Mouse (Mus musculus): ENCODE measurements around the gene Pnkp.

The Pnkp gene

DNA sequence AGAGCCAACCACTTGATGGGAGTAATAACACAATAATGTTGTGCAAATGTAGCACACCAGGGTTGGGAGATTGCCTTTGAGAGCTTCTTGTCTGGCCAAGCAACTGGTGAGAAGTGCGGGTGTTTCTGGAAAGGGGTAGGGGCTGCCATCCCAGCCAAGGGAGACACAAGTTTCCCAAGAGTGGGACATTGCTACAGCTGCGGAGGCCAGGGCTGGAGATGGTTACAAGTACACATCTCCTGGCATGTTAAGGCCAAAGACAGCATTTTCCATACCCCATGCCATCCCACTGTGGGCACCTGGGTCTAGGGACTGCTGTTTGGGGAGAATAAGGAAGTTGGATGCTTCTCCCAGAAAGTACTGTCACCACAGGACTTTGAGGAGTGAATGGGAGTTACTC, 3.9 kb upstream of the Pnkp start:
- no peak for DNase-seq (ENCODE audit: low spot score)

DNA sequence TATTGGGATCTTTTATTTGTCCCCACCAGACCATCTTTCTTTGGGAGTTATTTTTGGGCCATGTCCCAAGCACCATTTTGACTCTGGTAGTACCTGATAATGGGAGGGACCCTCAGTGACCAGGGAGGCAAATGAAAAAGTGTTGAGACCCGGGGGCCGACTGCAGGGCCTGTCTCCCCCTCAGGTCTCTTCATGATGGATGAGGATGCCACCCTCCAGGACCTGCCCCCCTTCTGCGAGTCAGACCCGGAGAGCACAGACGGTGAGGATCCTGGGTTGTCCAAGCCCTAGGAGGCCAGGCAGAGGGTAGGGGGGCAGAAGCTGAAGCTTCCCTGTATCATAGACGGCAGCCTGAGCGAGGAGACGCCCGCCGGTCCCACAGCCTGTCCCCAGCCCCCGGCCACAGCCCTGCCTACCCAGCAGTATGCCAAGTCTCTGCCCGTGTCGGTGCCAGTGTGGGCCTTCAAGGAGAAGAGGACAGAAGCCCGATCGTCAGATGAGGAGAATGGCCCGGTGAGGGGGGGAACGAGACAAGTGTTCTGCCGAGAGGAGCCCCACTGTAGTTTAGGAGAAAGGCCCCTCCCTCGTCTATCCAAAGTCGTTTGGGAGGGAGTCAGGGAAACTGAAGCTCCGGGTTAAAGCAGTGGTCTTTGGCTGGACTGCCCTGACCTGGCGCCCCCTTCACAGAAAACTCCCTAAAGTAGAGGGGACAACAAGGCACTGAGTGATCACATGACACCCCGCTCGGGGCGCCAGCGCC, 3.2 kb upstream of the Pnkp start:
- no peak for DNase-seq (ENCODE audit: low spot score)

DNA sequence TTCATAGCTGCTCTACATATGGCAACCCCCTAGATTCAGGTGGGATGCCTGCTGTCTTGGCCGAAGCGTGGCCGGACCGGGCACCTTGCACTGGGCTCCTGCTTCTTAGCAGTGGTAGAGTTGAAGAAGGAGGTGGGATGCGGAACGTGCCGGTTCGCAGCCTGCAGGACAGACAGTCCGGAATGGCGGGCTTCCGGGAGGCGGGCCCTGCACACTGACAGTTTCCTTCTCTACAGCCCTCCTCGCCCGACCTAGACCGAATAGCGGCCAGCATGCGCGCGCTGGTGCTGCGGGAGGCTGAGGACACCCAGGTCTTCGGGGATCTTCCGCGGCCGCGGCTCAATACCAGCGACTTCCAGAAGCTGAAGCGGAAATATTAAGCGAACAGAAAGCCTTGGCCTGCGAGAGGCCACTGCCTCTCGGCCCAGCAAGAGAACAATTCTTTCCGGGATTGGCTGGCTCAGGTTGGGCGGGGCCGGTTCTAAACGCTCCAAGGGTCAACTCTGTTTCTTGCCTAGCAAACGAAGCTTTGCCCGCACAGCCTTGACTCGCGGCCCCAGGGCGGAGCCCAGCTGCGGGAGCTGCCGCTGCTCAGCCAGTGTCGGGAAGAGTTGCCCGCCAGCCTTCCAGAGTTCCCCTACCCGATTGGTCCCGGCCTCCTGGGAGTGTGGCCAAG, 2.4 kb upstream of the Pnkp start:
- DNase-seq (ENCODE audit: low spot score) = peak; percentile 87

DNA sequence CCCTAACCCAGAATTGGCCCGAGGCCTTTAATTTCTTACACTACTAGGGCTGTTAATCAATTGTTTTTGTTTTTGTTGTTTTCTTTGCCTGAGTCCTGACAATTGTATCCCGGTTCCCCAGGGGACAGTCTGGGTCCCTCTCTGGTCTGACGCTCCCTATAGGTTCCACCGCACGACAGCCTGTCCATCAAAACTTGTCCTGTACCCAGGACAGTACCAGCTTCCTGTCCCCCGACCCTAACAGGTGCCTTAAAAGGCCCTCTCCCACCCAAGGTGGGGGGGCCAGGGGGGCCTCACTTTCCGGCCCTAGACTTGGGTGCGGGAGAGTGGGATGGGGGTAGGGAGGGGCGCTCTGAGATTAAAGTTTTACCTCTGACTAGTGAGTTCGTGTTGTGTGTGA, 1.9 kb upstream of the Pnkp start:
- DNase-seq (ENCODE audit: low spot score) = no peak

DNA sequence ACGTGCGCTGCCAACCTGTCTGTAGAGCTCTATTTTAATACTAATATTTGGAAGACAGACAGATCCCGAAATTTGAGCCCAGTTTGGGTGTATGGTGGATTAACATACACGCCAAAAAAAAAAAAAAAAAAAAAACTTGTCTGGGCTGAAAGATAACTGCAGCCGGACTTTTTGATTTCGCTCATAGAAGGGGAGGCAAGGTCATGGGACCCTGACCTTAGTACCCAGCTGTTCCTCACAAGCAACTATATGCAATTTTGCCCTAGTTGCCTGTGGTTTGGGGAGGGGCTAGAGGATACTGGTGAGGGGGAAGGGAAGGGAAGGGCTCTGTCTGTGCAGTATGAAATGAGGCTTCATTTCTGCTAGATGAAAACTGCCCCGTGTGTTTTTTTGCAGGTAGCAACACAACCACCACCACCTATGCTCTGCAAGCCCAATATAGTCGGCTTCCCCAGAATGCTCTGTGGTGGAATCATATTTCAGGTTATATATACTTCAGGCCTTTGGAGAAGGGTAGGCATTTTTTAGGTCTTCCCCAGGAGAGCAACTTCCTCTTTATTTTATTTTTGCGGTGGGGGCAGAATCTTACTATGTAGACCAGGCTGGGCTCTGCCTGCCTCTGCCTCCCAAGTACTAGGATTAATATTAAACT, 548 bp upstream of the Pnkp start:
- DNase-seq (ENCODE audit: low spot score) = no peak

DNA sequence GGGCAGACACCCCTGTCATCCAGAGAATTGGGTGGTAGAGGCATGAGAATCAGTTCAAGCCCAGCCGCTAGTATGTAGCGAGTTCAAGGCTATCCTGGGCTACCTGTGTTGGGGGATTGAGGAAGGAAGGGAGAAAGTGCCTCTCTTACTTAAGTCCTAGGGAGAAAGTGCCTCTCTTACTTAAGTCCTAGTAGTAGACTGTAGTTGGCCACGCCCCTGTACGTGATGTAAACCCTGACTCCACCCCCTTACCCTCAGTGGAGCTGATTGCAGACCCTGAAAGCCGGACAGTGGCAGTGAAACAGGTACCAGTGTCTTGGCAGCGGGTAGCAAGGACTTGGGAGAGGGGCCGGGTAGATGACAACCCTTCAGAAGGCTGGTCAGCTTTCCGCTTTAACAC, 966 bp downstream of the Pnkp start:
- DNase-seq (ENCODE audit: low spot score) = peak; percentile 58

DNA sequence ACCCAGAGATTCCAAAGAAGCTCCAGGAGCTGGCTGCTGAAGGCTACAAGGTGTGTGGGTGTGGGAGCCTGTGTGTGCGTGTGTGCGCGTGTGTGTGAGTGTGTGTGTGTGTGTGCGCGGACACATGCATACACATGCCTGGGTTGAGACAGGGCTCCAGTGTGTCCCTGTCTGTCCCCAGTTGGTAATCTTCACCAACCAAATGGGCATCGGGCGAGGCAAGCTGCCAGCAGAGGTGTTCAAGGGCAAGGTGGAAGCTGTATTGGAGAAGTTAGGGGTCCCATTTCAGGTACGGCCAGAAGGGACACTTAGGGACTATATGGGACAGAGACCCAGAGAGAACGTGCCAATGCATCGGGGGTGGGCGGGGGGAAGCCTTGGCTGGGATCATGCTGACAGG, 3.0 kb downstream of the Pnkp start:
- DNase-seq (ENCODE audit: low spot score) = no peak

DNA sequence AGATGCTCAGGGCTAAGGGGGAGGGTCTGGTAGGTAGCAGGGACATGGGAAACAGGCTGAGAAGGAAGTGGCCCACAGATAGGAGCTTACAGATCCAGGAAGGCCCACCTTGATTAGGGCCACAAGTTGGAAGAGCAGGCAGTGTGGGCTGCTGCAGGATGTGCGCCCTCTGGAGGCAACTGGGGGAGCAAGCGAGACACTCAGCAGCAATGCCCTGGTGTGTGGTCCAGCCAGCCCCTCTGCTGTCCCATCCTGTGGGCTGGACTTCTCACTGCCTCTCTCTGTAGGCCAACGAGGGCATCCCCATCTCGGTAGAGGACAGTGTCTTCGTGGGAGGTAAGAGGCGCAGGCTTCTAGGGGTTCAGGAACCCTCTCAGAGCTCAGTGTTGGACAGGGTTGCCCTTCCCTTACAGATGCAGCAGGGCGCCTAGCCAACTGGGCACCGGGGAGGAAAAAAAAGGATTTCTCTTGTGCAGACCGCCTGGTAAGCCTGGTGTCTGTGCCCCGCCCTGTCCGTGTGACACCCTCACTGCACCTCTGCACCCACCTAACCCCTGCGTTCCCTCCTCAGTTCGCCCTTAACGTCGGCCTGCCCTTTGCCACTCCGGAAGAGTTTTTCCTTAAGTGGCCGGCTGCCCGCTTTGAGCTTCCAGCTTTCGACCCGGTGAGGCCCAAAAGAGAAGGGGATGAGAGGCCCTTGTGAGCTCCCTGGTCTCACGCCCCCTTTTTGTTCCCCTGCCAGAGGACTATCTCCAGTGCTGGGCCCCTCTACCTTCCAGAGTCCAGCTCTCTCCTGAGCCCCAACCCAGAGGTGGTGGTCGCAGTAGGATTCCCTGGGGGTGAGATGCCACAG, 3.9 kb downstream of the Pnkp start:
- peak; percentile 84 for DNase-seq (ENCODE audit: low spot score)

DNA sequence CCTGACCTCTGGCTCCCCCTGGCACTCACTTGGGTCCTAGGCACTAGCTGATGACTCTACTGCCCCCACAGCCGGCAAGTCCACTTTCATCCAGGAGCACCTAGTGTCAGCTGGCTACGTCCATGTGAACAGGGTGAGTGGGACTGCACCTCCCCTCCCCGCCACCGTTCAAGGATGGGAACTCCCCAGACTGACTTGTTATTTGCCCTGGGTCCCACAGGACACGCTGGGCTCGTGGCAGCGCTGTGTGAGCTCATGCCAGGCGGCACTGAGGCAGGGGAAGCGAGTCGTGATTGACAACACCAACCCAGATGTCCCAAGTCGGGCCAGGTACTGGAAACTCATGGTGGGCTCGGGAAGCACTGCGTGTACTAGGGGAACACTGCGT, 4.5 kb downstream of the Pnkp start:
- no peak for DNase-seq (ENCODE audit: low spot score)

DNA sequence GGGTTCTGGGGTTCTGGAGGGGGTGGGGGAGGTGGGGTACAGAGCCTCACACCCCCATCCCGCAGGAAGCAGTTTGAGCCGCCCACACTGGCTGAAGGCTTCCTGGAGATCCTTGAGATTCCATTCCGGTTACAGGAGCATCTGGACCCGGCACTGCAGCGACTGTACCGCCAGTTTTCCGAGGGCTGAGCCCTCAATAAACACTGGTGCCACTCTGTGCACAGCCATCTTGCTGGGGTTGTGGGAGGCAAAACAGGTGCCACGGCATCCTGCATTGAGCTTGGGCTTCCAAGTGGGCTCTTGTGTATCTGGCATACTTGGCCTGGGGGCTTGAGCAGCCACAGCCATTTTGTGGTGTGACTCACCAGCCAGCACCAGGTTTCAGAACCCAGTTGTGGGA, 5.5 kb downstream of the Pnkp start:
- DNase-seq (ENCODE audit: low spot score) = no peak

DNA sequence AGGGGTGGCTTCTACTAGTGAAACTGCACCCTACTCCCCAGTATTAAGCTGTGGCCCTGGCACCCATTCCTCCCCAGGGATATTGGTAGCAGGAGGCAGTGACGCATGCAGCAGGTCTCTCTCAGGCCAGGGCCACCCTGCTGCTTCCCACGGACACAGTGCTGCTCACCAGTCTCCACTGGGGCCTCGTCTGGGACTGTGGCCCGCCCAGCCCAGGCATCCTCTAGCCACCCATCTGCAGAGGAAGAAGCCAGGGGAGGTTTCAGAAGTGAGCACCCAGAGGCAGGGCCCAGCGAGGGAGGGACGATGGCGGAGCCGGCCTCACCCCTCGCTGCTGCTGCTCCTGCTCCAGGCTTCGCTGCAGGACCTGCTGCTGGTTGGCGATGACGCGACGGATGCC, 6.3 kb downstream of the Pnkp start:
- no peak for DNase-seq (ENCODE audit: low spot score)

DNA sequence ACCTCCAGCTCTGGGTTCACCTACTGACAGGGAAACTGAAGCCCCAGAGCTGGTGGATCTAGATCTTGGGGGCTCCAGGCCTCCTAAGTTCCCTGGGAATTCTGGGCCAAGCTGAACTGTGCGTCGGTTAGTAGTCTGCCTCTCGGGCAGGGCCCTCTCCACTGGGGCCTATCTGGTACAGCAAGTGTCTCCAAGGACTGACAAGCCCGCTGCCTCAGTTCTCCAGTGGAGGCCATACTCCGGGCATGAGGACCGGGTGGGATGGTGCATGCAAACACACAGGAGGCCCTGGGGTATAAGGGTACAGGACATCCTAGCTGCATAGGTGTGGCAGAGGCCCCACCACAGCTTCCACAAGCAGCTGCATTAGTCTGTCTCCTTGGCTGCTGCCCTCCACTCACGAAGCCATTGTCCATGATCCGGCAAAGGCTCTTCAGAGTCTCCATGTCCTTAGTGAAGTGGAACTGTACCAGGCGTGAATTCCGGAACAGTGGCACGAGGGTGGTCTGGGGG, 7.1 kb downstream of the Pnkp start:
- no peak for DNase-seq (ENCODE audit: low spot score)

DNA sequence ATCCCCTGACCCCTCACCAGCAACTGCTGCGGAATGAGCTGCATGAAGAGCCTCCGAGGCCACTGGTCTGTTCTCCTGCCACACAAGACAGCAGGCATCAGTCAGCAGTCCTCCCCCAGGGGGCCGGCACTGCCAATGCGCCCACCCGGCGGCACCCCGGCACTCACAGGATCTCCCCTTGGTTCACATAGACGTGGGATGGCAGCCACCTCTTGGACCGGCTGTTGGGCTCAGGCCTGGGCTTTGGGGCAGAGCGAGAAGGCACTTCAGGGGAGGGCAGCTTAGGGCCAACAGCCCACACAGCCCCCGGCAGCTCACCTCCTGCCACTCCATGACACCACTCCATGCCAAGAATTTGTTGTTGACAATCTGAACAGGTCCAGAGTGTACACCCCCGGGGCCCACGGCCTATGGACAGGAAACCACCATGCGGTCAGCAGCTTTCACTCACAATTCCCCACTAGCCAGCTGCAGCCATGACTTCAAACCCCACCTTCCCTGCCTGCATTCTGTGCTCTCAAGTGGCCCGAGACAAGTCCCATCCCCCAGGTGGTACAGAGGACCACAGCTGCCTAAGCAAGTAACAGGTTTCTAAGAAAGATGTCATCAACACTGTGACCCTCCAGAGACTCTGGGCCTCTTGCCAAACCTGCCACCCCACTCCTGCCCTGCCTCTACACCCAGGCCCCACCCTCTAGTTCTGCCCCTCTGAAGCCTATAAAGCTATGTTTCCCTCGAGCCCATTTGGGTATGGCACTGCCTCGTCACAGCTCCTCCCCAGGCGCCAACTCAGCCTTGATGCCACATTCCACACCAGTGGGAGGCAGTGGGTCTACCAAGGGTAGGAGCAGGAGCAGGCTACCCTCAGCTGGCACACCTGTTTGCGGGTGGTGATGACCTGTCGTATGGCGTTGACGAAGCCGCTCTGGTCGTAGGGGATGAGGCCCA, 7.9 kb downstream of the Pnkp start:
- DNase-seq (ENCODE audit: low spot score) = no peak

DNA sequence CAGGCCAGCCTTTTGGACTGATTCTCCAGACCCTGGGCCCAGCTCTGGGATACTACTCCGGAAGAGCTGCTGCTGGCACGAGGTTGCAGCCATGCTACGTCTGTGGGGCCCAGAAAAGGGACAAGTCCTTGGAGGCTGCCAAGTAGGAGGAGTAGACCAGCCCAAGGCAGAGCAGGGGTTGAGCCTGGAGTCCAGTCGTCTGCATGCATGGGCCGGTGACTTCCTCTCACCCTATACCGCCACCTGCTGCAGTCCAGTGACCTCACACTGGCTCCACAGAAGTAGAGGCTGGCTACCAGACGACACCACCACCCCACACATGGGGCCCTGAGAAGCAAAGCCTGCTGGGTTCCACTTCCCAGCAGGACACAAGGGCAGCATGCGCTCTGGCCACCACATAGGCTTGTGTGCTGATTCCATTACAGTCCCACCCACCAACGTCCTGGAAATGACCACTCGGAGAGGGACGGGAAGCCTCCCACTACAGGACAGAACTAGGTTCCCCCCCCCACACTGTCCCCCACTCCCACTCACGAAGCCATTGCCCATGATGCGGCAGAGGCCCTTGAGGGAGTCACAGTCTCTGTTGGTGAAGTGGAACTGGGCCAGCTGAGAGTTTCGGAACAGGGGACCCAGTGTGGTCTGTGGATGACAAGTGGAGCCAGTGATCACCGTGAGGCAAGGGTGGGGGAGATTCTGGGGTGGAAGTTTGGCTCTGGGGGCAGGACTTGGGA, 9.5 kb downstream of the Pnkp start:
- DNase-seq (ENCODE audit: low spot score) = no peak

DNA sequence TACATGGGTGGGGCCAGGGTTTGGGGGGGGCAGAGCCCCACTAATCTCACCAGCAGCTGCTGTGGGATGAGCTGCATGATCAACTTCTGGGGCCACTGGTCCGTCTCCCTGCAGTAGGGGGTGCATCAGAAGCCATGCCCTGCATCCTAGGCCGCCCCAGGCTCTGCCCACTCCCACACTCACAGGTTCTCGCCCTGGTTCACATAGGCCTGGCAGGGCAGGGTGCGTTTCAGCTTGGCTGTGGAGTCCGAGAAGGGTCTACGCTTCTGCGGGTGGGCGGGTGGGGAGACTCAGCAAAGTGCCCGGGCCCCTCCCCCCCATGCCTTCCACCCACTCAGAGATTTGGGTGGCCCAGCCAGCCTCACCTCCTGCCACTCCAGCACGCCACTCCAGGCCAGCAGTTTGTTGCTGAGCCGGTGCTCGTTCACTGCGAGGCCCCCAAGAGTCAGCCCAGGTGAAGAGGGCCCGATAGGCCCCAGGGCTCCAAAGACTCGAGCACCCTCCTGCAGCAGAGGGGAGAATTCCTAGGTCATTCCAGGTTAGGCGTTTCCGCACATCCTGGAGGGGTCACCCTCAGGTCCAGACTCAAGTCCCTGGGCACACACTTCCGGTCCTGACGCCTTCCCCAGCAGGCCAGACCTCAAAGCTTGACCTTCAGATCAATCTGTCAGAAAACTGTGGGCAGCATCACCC, 10.2 kb downstream of the Pnkp start:
- no peak for DNase-seq (ENCODE audit: low spot score)

DNA sequence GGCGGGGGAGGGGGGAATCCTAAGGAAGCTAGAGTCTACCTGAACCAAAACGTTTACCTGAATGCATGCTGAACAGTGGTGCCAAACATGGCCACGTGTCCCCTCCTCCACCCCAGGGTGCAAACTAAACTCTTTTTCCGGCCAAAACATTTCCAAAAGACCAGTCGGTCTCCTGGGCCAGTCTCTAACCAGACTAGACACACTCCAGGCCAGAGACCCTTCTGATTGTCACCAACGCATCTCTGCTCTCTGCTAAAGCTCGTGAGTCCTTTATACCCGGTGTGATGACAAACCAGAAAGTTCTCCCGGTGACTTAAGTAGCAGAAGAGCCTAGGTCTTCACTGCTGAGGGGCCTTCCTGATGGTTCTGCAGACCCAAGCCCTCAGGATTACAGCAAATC, 10.9 kb downstream of the Pnkp start:
- DNase-seq (ENCODE audit: low spot score) = no peak

DNA sequence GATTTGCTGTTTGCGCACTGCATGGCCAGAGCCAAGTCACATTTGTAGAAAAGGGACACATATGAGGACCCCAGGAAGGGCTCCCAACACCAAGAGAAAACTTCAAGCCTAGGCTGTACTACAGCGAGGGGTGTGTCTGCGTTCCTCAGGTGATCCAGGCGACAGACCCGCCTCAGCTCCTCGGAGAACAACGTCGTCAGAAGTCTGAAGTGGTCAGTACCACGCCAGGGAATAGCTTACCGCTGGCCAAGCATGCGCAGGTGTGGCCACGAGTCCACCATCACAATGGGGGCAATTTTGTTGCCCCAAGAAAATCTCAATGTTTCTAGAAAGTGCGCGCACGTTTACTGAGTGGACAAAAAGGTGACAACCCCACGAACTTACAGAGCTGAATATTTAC, 11.5 kb downstream of the Pnkp start:
- DNase-seq (ENCODE audit: low spot score) = peak; percentile 22

DNA sequence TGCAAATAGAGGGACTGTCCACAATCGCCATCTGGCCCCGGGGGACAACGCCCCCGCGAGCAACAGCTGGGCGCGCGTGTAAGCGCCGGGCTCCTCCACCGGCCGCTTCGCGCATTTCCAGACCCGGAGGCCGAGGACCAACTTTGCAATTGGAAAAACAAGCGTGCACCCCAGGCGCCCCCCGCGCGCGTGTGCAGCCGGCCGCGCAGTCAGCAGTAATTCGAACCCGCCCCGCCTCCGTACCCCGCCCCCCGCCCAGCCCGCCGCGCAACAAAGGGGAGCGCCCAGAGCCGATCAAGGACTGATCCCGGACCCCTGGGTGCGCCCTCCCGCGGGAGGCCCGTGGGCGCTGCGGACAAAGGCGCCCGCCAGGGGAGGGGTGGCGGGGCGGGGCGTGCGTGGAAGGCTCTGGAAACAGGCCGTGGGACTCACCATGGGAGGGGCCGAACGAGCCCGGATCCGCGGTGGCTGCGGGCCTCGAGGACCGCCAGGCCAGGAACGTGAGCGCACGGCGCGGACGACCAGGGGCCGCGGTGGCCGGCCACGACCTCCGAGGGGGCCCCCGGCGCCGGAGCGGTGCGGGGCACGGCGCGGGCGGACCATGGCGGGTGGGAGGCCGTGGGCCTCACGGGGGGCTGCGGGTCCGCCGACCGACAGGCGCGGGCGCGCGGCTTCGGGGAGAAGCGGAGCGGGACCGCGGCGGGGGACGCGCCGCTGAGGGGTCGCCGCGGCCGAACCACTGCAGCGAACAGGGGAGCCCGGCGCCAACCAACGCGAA, 12.2 kb downstream of the Pnkp start:
- DNase-seq (ENCODE audit: low spot score) = peak; percentile 67
